In the genomic region with DNA sequence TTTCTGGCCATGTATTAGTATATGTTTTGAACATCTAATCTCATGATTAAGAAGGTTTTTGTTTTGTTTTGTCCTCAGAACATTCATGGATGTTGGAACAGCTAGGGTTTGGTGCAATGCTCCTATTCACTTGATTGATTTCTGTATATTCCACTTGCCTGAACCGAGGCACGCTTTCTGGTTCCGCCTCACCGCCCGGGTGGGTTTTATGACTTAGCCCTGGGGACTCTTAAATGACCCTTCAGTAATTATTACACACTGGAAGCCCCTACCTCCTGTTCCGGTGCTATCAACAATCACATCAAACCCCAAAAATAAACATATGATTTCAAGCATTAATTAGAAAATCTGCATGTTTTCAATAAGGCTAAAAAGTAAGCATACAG, we compare ENCODE assay signal across 18 mouse cellular contexts. TPM values are rescaled to one million over a fixed set of nuclear protein-coding genes. Genes with fewer than 3 reads are reported as not detected.
DNase-seq lines count a peak whose midpoint lies in the region; ATAC-seq and TF ChIP-seq lines count a peak whose summit lies in the region.
"Had no signal": no experiment of that assay in that cellular context is flagged by ENCODE, and none has a peak within 500 bp of the region (broad histone marks: within the 10 kb centered on the region; RNA-seq: fewer than 3 reads in every experiment).

No protein-coding gene starts in this region.

- H3K4me1 ChIP-seq in kidney, embryonic 14.5 days (ENCODE audit: control insufficient read depth, insufficient read depth, low read length): peaks cover 2% of the 10 kb centered on the region; the same call in 1 of the 2 replicates
- H3K4me1 ChIP-seq in kidney, adult 2 months (ENCODE audit: control insufficient read depth, insufficient read depth, low read length): 0 out of 2 replicates have a peak, but pooled peaks cover 3% of the 10 kb centered on the region
- peaks cover 24% of the 10 kb centered on the region for H3K4me1 ChIP-seq in hindbrain, embryonic 12.5 days
- peaks cover 14% of the 10 kb centered on the region; the same call in 1 of the 2 replicates for H3K4me1 ChIP-seq in neural tube, embryonic 11.5 days (ENCODE audit: control insufficient read depth, insufficient read depth, low read length)

- WGBS in kidney, embryonic 14.5 days: under 1% methylated on average over 6 of the region's 6 CpGs
- under 1% methylated on average over 6 of the region's 6 CpGs for WGBS in kidney, adult 2 months
- WGBS in hindbrain, embryonic 12.5 days: 9% methylated on average over 6 of the region's 6 CpGs
- 2% methylated on average over 6 of the region's 6 CpGs for whole genome bisulfite sequencing in neural tube, embryonic 11.5 days

- no peak for TF ChIP-seq CTCF in kidney, adult 2 months (conservative IDR thresholded peaks at IDR 0.05; ENCODE audit: insufficient read depth, insufficient read length, low read depth, low read length)
- TF ChIP-seq CTCF in brain, embryonic 14.5 days (IDR thresholded peaks at IDR 0.05; ENCODE audit: borderline replicate concordance, extremely low read depth, insufficient read depth, insufficient read length): no peak

- ATAC-seq in kidney, embryonic 14.5 days (ENCODE audit: low FRiP score, low TSS enrichment): peak; percentile 74
- no peak for ATAC-seq in hindbrain, embryonic 12.5 days (ENCODE audit: low FRiP score)
- no peak for ATAC-seq in neural tube, embryonic 11.5 days (ENCODE audit: insufficient read depth, low FRiP score, low TSS enrichment)
- ATAC-seq: activated CD4-positive, CD25-positive, alpha-beta regulatory T cell, adult 4 months; forebrain, embryonic 14.5 days had no signal

- H3K4me2 ChIP-seq in kidney, embryonic 14.5 days (replicated peaks; ENCODE audit: low read depth, low read length): no peak overlapping the region
- H3K4me2 ChIP-seq in hindbrain, embryonic 12.5 days (replicated peaks): peak overlapping the region; percentile 66
- H3K4me2 ChIP-seq in neural tube, embryonic 11.5 days (ENCODE audit: low read depth): peak overlapping the region; percentile 78

- H3K27ac ChIP-seq in kidney, embryonic 14.5 days (ENCODE audit: low read depth, low read length): no peak overlapping the region
- H3K27ac ChIP-seq in kidney, adult 2 months (ENCODE audit: insufficient read depth, low read depth, low read length): no peak overlapping the region
- 0 out of 2 replicates have a peak overlapping the region, but pooled peaks have one; percentile 3 for H3K27ac ChIP-seq in hindbrain, embryonic 12.5 days
- no peak overlapping the region for H3K27ac ChIP-seq in neural tube, embryonic 11.5 days (ENCODE audit: low read depth, low read length)
- H3K27ac ChIP-seq: layer of hippocampus, adult 2 months; macrophage had no signal

- no peak for TF ChIP-seq POLR2A in kidney, adult 2 months (IDR thresholded peaks at IDR 0.05; ENCODE audit: low read depth, low read length)
- no peak for TF ChIP-seq POLR2A in brain, embryonic 14.5 days (IDR thresholded peaks at IDR 0.05; ENCODE audit: borderline replicate concordance, extremely low read depth, insufficient read depth, insufficient read length, poor library complexity, severe bottlenecking)

- no peak for DNase-seq in kidney, adult 2 months
- peak; percentile 34 for DNase-seq in brain, embryonic 14.5 days (ENCODE audit: low read depth)
- no peak for DNase-seq in neural tube, embryonic 11.5 days (ENCODE audit: low spot score)
- no peak for DNase-seq in layer of hippocampus, postnatal 10 days (ENCODE audit: low spot score in 2 of 2)
- DNase-seq in thymus, postnatal 14 days: no peak
- DNase-seq in gastrocnemius, postnatal 4 days (ENCODE audit: low spot score in 2 of 2): no peak
- DNase-seq: cerebellum, postnatal 25 days; kidney, adult 8-10 months; lung, adult 18-20 months had no signal

- H3K9me3 ChIP-seq in kidney, embryonic 14.5 days (ENCODE audit: control insufficient read depth, low read length): no peaks in the 10 kb centered on the region
- H3K9me3 ChIP-seq in hindbrain, embryonic 12.5 days (replicated peaks): no peaks in the 10 kb centered on the region
- H3K9me3 ChIP-seq in neural tube, embryonic 11.5 days (ENCODE audit: control insufficient read depth, low read length): no peaks in the 10 kb centered on the region

- no peak overlapping the region for H3K4me3 ChIP-seq in kidney, embryonic 14.5 days (ENCODE audit: low read length)
- no peak overlapping the region for H3K4me3 ChIP-seq in kidney, adult 2 months (ENCODE audit: insufficient read depth, low read depth, low read length)
- peak overlapping the region; percentile 15; the same call in 1 of the 2 replicates for H3K4me3 ChIP-seq in hindbrain, embryonic 12.5 days
- H3K4me3 ChIP-seq in neural tube, embryonic 11.5 days (ENCODE audit: low read depth, low read length): peak overlapping the region; percentile 69; the same call in 1 of the 2 replicates
- H3K4me3 ChIP-seq: layer of hippocampus, adult 2 months had no signal

- no peaks in the 10 kb centered on the region for H3K36me3 ChIP-seq in kidney, embryonic 14.5 days (ENCODE audit: control insufficient read depth, insufficient read depth, low read length)
- no peaks in the 10 kb centered on the region for H3K36me3 ChIP-seq in kidney, adult 2 months (ENCODE audit: control insufficient read depth, insufficient read depth, low read length)
- H3K36me3 ChIP-seq in hindbrain, embryonic 12.5 days: no peaks in the 10 kb centered on the region
- no peaks in the 10 kb centered on the region for H3K36me3 ChIP-seq in neural tube, embryonic 11.5 days (ENCODE audit: control insufficient read depth, insufficient read depth, low read length)

- no peak overlapping the region for H3K9ac ChIP-seq in kidney, embryonic 14.5 days (ENCODE audit: low read depth, low read length)
- peak overlapping the region; percentile 27; the same call in 1 of the 2 replicates for H3K9ac ChIP-seq in hindbrain, embryonic 12.5 days
- H3K9ac ChIP-seq in neural tube, embryonic 11.5 days (ENCODE audit: low read length): 0 out of 2 replicates have a peak overlapping the region, but pooled peaks have one; percentile 18

- peaks cover 94% of the 10 kb centered on the region for H3K27me3 ChIP-seq in kidney, embryonic 14.5 days (ENCODE audit: control insufficient read depth, insufficient read depth, low read length)
- peaks cover 3% of the 10 kb centered on the region for H3K27me3 ChIP-seq in kidney, adult 2 months (replicated peaks; ENCODE audit: control insufficient read depth, insufficient read depth, low read length)
- peaks cover 74% of the 10 kb centered on the region for H3K27me3 ChIP-seq in hindbrain, embryonic 12.5 days
- H3K27me3 ChIP-seq in neural tube, embryonic 11.5 days (ENCODE audit: control insufficient read depth, insufficient read depth, low read length): peaks cover 62% of the 10 kb centered on the region

RNA-seq across cellular contexts. Expression of a gene that starts 9.2 kb away (rescaled TPM):
- 0.14 TPM in 2 replicates for polyA plus RNA-seq in kidney, embryonic 14.5 days (2014; fragmentation: Nextera tagmentation; extraction: Ambion mirVana)
- polyA plus RNA-seq in kidney, adult 2 months (2012; rRNA removed): 0.08 TPM in 1 of 2 replicates, not detected in the other
- 4.8 and 10.6 TPM in 2 replicates for polyA plus RNA-seq in brain, embryonic 14.5 days (2012; rRNA removed)
- 32.7 and 37.5 TPM in 2 replicates for polyA plus RNA-seq in hindbrain, embryonic 12.5 days (2016; fragmentation: Nextera tagmentation; extraction: Ambion mirVana)
- 36.2 and 42.8 TPM in 2 replicates for polyA plus RNA-seq in neural tube, embryonic 11.5 days (2014; fragmentation: Nextera tagmentation; extraction: Ambion mirVana)
- total RNA-seq in layer of hippocampus, postnatal 10 days (2021): under 1 TPM in 1 of 2 experiments, not detected in 1; 0.11 TPM
- total RNA-seq in gastrocnemius, postnatal 4 days (2021): under 1 TPM in 1 of 2 experiments, not detected in 1; 0.13 TPM
- total RNA-seq: adrenal gland, postnatal 4 days; hematopoietic stem cell, adult 5-6 weeks; layer of hippocampus, adult 2 months had no signal
- polyA plus RNA-seq: macrophage; stomach, embryonic 14.5 days had no signal

Comparison
In these comparisons a context has a peak if more than half of its experiments do, and no peak if none do; other contexts are left out.
1. H3K4me3 ChIP-seq: peak in hindbrain, embryonic 12.5 days (single experiment) and neural tube, embryonic 11.5 days (single experiment); none in kidney, embryonic 14.5 days (single experiment) and kidney, adult 2 months (single experiment).